Mouse (Mus musculus): ENCODE data around the gene Smpd3.

- TF ChIP-seq CTCF (IDR thresholded peaks at IDR 0.05; ENCODE audit: extremely low read depth, insufficient read depth, low read length) = no peak
- TF ChIP-seq POLR2A (IDR thresholded peaks at IDR 0.05; ENCODE audit: extremely low read depth, insufficient read depth, low read length) = no peak
Observed at GRCm38 (mm10) chr8:106262343-106262742, 75.4 kb downstream of the Smpd3 start.

All from cortical plate, adult 2 months (tissue).